10 mouse cellular contexts compared by ENCODE assay signal in the genomic region with DNA sequence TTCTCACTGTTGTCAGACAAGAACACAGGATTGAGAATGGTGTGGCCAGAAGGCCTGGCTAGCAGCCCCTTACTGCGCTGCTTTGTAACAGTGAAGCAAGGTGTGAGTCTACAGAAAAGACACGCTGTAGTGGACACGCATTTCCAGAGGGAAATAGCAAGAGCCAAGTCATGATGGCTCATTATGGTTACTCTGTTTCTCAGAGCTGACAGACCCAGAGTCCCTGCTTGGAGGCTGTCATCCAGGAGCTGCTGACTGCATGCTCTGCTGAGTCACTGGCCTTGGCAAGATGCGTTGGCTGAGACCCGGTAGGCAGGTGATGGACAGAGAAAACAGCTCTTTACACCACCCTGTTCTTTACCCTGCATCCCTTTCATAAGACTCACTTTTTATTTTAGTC. TPM values are rescaled to one million over a fixed set of nuclear protein-coding genes. Genes with fewer than 3 reads are reported as not detected.
A peak's percentile ranks its signal among the peaks of the same experiment; 100 is the strongest.
DNase-seq lines count a peak whose midpoint lies in the region; ATAC-seq and TF ChIP-seq lines count a peak whose summit lies in the region.
"Had no signal": no experiment of that assay in that cellular context is flagged by ENCODE, and none has a peak within 500 bp of the region (broad histone marks: within the 10 kb centered on the region; RNA-seq: fewer than 3 reads in every experiment).

No protein-coding gene starts in this region.

- WGBS in midbrain, postnatal 0 days, result 92% methylated on average over 5 of the region's 5 CpGs
- WGBS in midbrain, embryonic 15.5 days, result 90% methylated on average over 5 of the region's 5 CpGs
- WGBS in liver, embryonic 12.5 days (ENCODE audit: insufficient replicate concordance), result 71% methylated on average over 5 of the region's 5 CpGs
- WGBS in forebrain, embryonic 10.5 days, result 94% methylated on average over 5 of the region's 5 CpGs

- peak; percentile 77 for ATAC-seq in cerebellum, adult (ENCODE audit: insufficient number of reproducible peaks, low FRiP score, low TSS enrichment)
- no peak for ATAC-seq in midbrain, postnatal 0 days (ENCODE audit: low FRiP score)
- ATAC-seq in midbrain, embryonic 15.5 days (replicated peaks), result no peak
- peak; percentile 59 for ATAC-seq in common myeloid progenitor, adult 5-6 weeks (replicated peaks; ENCODE audit: low read depth, poor library complexity, severe bottlenecking)
- ATAC-seq in liver, embryonic 12.5 days, result no peak

- H3K36me3 ChIP-seq in midbrain, postnatal 0 days (ENCODE audit: insufficient read depth, low read length), result no peaks in the 10 kb centered on the region
- H3K36me3 ChIP-seq in midbrain, embryonic 15.5 days (replicated peaks), result no peaks in the 10 kb centered on the region
- no peaks in the 10 kb centered on the region for H3K36me3 ChIP-seq in liver, embryonic 12.5 days
- H3K36me3 ChIP-seq in forebrain, embryonic 10.5 days (replicated peaks), result no peaks in the 10 kb centered on the region
- H3K36me3 ChIP-seq: liver, embryonic 13.5 days; neural tube, embryonic 15.5 days had no signal

- H3K27me3 ChIP-seq in midbrain, postnatal 0 days (ENCODE audit: insufficient read depth, low read length), result no peaks in the 10 kb centered on the region
- H3K27me3 ChIP-seq in midbrain, embryonic 15.5 days (replicated peaks), result no peaks in the 10 kb centered on the region
- H3K27me3 ChIP-seq in liver, embryonic 12.5 days (replicated peaks), result no peaks in the 10 kb centered on the region
- H3K27me3 ChIP-seq in forebrain, embryonic 10.5 days (ENCODE audit: poor library complexity, severe bottlenecking), result no peaks in the 10 kb centered on the region
- H3K27me3 ChIP-seq: neural tube, embryonic 15.5 days had no signal

- intact Hi-C loops in left cerebral cortex, postnatal 36 days (cut with DNase I), result no loop called here

- no peak overlapping the region for H3K9ac ChIP-seq in midbrain, postnatal 0 days (replicated peaks; ENCODE audit: low read length, poor library complexity, severe bottlenecking)
- H3K9ac ChIP-seq in midbrain, embryonic 15.5 days, result no peak overlapping the region
- H3K9ac ChIP-seq in liver, embryonic 12.5 days, result no peak overlapping the region
- H3K9ac ChIP-seq: liver, embryonic 13.5 days; neural tube, embryonic 15.5 days had no signal

- DNase-seq in cerebellum, postnatal 4 days (ENCODE audit: low spot score in 2 of 2), result no peak
- peak; percentile 20 for DNase-seq in midbrain, postnatal 0 days (ENCODE audit: low spot score)
- peak; percentile 19 to 26 for DNase-seq in left cerebral cortex, postnatal 36 days (ENCODE audit: low spot score in 2 of 2)
- DNase-seq in forebrain, embryonic 10.5 days (ENCODE audit: extremely low spot score, low spot score), result no peak
- DNase-seq: liver, embryonic 13.5 days had no signal

- no peaks in the 10 kb centered on the region for H3K4me1 ChIP-seq in midbrain, postnatal 0 days (ENCODE audit: insufficient read depth, low read length)
- no peaks in the 10 kb centered on the region for H3K4me1 ChIP-seq in midbrain, embryonic 15.5 days
- H3K4me1 ChIP-seq in liver, embryonic 12.5 days, result no peaks in the 10 kb centered on the region
- H3K4me1 ChIP-seq in forebrain, embryonic 10.5 days, result no peaks in the 10 kb centered on the region
- H3K4me1 ChIP-seq: liver, embryonic 13.5 days; neural tube, embryonic 15.5 days had no signal

- H3K27ac ChIP-seq in midbrain, postnatal 0 days (ENCODE audit: low read depth, low read length), result no peak overlapping the region
- H3K27ac ChIP-seq in midbrain, embryonic 15.5 days, result no peak overlapping the region
- H3K27ac ChIP-seq in liver, embryonic 12.5 days, result no peak overlapping the region
- no peak overlapping the region for H3K27ac ChIP-seq in forebrain, embryonic 10.5 days
- H3K27ac ChIP-seq: liver, embryonic 13.5 days; neural tube, embryonic 15.5 days had no signal

- no peak overlapping the region for H3K4me2 ChIP-seq in midbrain, postnatal 0 days (ENCODE audit: low read depth, low read length, poor library complexity, severe bottlenecking)
- H3K4me2 ChIP-seq in midbrain, embryonic 15.5 days, result no peak overlapping the region
- H3K4me2 ChIP-seq in liver, embryonic 12.5 days, result no peak overlapping the region
- H3K4me2 ChIP-seq: liver, embryonic 13.5 days; neural tube, embryonic 15.5 days had no signal

- H3K4me3 ChIP-seq in midbrain, postnatal 0 days (ENCODE audit: low read depth, low read length), result no peak overlapping the region
- no peak overlapping the region for H3K4me3 ChIP-seq in midbrain, embryonic 15.5 days
- H3K4me3 ChIP-seq in liver, embryonic 12.5 days, result no peak overlapping the region
- no peak overlapping the region for H3K4me3 ChIP-seq in forebrain, embryonic 10.5 days
- H3K4me3 ChIP-seq: liver, embryonic 13.5 days; neural tube, embryonic 15.5 days had no signal

- H3K9me3 ChIP-seq in midbrain, postnatal 0 days (ENCODE audit: low read length), result no peaks in the 10 kb centered on the region
- H3K9me3 ChIP-seq in midbrain, embryonic 15.5 days, result no peaks in the 10 kb centered on the region
- no peaks in the 10 kb centered on the region for H3K9me3 ChIP-seq in liver, embryonic 12.5 days (replicated peaks)
- no peaks in the 10 kb centered on the region for H3K9me3 ChIP-seq in forebrain, embryonic 10.5 days
- H3K9me3 ChIP-seq: liver, embryonic 13.5 days; neural tube, embryonic 15.5 days had no signal

- TF ChIP-seq CTCF in midbrain, postnatal 0 days (IDR thresholded peaks at IDR 0.05), result no peak

RNA-seq across cellular contexts. Expression of a gene that starts 35.5 kb away (rescaled TPM):
- total RNA-seq in midbrain, postnatal 0 days (2014; rRNA removed), result 0.11 and 0.24 TPM in 2 replicates
- 0.04 and 0.05 TPM in 2 replicates for polyA plus RNA-seq in midbrain, postnatal 0 days (2015; fragmentation: Nextera tagmentation; extraction: Ambion mirVana)
- 0.09 and 0.26 TPM in 2 replicates for polyA plus RNA-seq in midbrain, embryonic 15.5 days (2015; fragmentation: Nextera tagmentation; extraction: Ambion mirVana)
- not detected in 2 replicates for total RNA-seq in common myeloid progenitor, adult 5-6 weeks (2017)
- total RNA-seq in left cerebral cortex, postnatal 36 days (2021), result 1 to 10 TPM; 2.1 to 2.8 TPM
- polyA plus RNA-seq in liver, embryonic 12.5 days (2016; fragmentation: Nextera tagmentation; extraction: Ambion mirVana), result 0.04 TPM in 2 replicates
- 0.02 TPM in 1 of 2 replicates, not detected in the other for polyA plus RNA-seq in forebrain, embryonic 10.5 days (2016; fragmentation: Nextera tagmentation; extraction: Ambion mirVana)

RNA-seq across cellular contexts. Expression of a gene that starts 37.8 kb away (rescaled TPM):
- not detected in 2 replicates for total RNA-seq in midbrain, postnatal 0 days (2014; rRNA removed)
- polyA plus RNA-seq in midbrain, postnatal 0 days (2015; fragmentation: Nextera tagmentation; extraction: Ambion mirVana), result 0.11 and 0.12 TPM in 2 replicates
- polyA plus RNA-seq in midbrain, embryonic 15.5 days (2015; fragmentation: Nextera tagmentation; extraction: Ambion mirVana), result 0.11 and 0.12 TPM in 2 replicates
- not detected in 2 replicates for total RNA-seq in common myeloid progenitor, adult 5-6 weeks (2017)
- total RNA-seq in left cerebral cortex, postnatal 36 days (2021), result under 1 TPM in 1 of 2 experiments, not detected in 1; 0.20 TPM
- 0.10 TPM in 1 of 2 replicates, not detected in the other for polyA plus RNA-seq in liver, embryonic 12.5 days (2016; fragmentation: Nextera tagmentation; extraction: Ambion mirVana)
- not detected in 2 replicates for polyA plus RNA-seq in forebrain, embryonic 10.5 days (2016; fragmentation: Nextera tagmentation; extraction: Ambion mirVana)
- polyA plus RNA-seq: liver, embryonic 13.5 days had no signal

RNA-seq across cellular contexts. Expression of a gene that starts 48.0 kb away (rescaled TPM):
- 2.3 and 4.0 TPM in 2 replicates for total RNA-seq in midbrain, postnatal 0 days (2014; rRNA removed)
- polyA plus RNA-seq in midbrain, postnatal 0 days (2015; fragmentation: Nextera tagmentation; extraction: Ambion mirVana), result 1.3 and 1.9 TPM in 2 replicates
- 1.0 and 1.4 TPM in 2 replicates for polyA plus RNA-seq in midbrain, embryonic 15.5 days (2015; fragmentation: Nextera tagmentation; extraction: Ambion mirVana)
- total RNA-seq in common myeloid progenitor, adult 5-6 weeks (2017), result 387 and 417 TPM in 2 replicates
- 1 to 10 TPM; 2.6 to 3.4 TPM for total RNA-seq in left cerebral cortex, postnatal 36 days (2021)
- 22.0 and 22.7 TPM in 2 replicates for polyA plus RNA-seq in liver, embryonic 12.5 days (2016; fragmentation: Nextera tagmentation; extraction: Ambion mirVana)
- polyA plus RNA-seq in forebrain, embryonic 10.5 days (2016; fragmentation: Nextera tagmentation; extraction: Ambion mirVana), result 2.2 and 3.5 TPM in 2 replicates

Comparison
In these comparisons a context has a peak if more than half of its experiments do, and no peak if none do; other contexts are left out.
1. ATAC-seq: peak in cerebellum, adult (single experiment) and common myeloid progenitor, adult 5-6 weeks (single experiment); none in midbrain, postnatal 0 days (single experiment), midbrain, embryonic 15.5 days (single experiment) and liver, embryonic 12.5 days (single experiment).
2. DNase-seq: peak in midbrain, postnatal 0 days (single experiment) and left cerebral cortex, postnatal 36 days (2 of 2); none in cerebellum, postnatal 4 days (0 of 2) and forebrain, embryonic 10.5 days (single experiment).